Mouse (Mus musculus) embryo, embryonic 11 days (tissue): ENCODE measurements at regions not wholly inside any gene's neighbourhood (a gene's known extent, or its start where the extent isn't known, plus 50 kb on each side); places are given as distances from the start of the nearest gene placed in this dataset.

Experiments used
- DNase-seq: peaks from one replicate; pipeline ENCODE4 v3.0.0-alpha.2; 2015

GRCm38 (mm10) chr4:140312635-140313034 is 66.1 kb upstream of the Igsf21 start:
- DNase-seq, result no peak

- DNase-seq, result no peak
Observed at GRCm38 (mm10) chr4:140307481-140307880, 60.9 kb upstream of the Igsf21 start.

- no peak for DNase-seq
Observed at GRCm38 (mm10) chr4:140304960-140305359, 58.4 kb upstream of the Igsf21 start.

- DNase-seq, result no peak
Observed at GRCm38 (mm10) chr4:140301661-140302060, 55.1 kb upstream of the Igsf21 start.

GRCm38 (mm10) chr4:140297912-140298620 is 51.5 kb upstream of the Igsf21 start:
- DNase-seq, result no peak
